Mouse (Mus musculus) MEL (cell line): ENCODE data around the gene Fkbp5. TPM values are rescaled to one million over a fixed set of nuclear protein-coding genes. Genes with fewer than 3 reads are reported as not detected.
A peak's percentile ranks its signal among the peaks of the same experiment; 100 is the strongest.

Source experiments
- DNase-seq: peaks from one replicate; pipeline ENCODE4 v3.0.0; 2011; ENCODE audit warnings: low read depth, low spot score
- H3K27ac ChIP-seq: 2 replicates; pipeline ENCODE4 v1.5.1; 2012; ENCODE audit warnings: low read depth, mild to moderate bottlenecking, control low read depth, low read length, moderate library complexity; ENCODE audit not compliant: control insufficient read depth
- H3K27me3 ChIP-seq, 2 experiments: fragments of 150-350 bp in 1 of 2; sonication (generic) in 1 of 2; 2 replicates each; pipeline ENCODE4 v1.6.1; 2012; ENCODE audit warnings: low read length in 2 of 2, mild to moderate bottlenecking in 2 of 2, improper control_type of control experiment in 1 of 2, moderate library complexity in 1 of 2; ENCODE audit not compliant: insufficient read depth in 2 of 2, control insufficient read depth in 1 of 2
- H3K36me3 ChIP-seq, 2 experiments: 2 replicates each; pipeline ENCODE4 v1.6.1; 2012 to 2014; ENCODE audit warnings: low read length in 2 of 2, improper control_type of control experiment in 1 of 2, inconsistent platforms in 1 of 2, mild to moderate bottlenecking in 1 of 2; ENCODE audit not compliant: insufficient read depth in 2 of 2, control insufficient read depth in 1 of 2
- H3K4me1 ChIP-seq, 2 experiments: fragments of 150-350 bp in 1 of 2; sonication (generic) in 1 of 2; 2 replicates each; pipeline ENCODE4 v1.6.1; 2012; ENCODE audit warnings: low read length in 2 of 2, improper control_type of control experiment in 1 of 2, mild to moderate bottlenecking in 1 of 2; ENCODE audit not compliant: insufficient read depth in 2 of 2, control insufficient read depth in 1 of 2
- H3K4me3 ChIP-seq, 2 experiments: fragments of 150-350 bp in 1 of 2; sonication (generic) in 1 of 2; 2 replicates each; pipeline ENCODE4 v1.5.1; 2012; ENCODE audit warnings: low read depth in 2 of 2, low read length in 2 of 2, mild to moderate bottlenecking in 2 of 2, moderate library complexity in 2 of 2, control low read depth in 1 of 2, improper control_type of control experiment in 1 of 2; ENCODE audit not compliant: control insufficient read depth in 1 of 2, insufficient read depth in 1 of 2
- H3K79me2 ChIP-seq: 2 replicates; pipeline ENCODE4 v1.6.1; 2012; ENCODE audit warnings: mild to moderate bottlenecking, low read length, moderate library complexity; ENCODE audit not compliant: control insufficient read depth, poor library complexity, insufficient read depth
- H3K9ac ChIP-seq: 2 replicates; pipeline ENCODE4 v1.6.1; 2012; ENCODE audit warnings: low read depth, mild to moderate bottlenecking, control low read depth, low read length, moderate library complexity; ENCODE audit not compliant: control insufficient read depth, poor library complexity, severe bottlenecking
- H3K9me3 ChIP-seq: fragments of 150-350 bp; sonication (generic); replicated peaks from 2 replicates; pipeline ENCODE4 v1.6.1; 2012; ENCODE audit warnings: mild to moderate bottlenecking, low read length, improper control_type of control experiment, moderate library complexity; ENCODE audit not compliant: insufficient read depth
- CHD1 ChIP-seq: IDR thresholded peaks from 2 replicates; pipeline ENCODE4 v1.6.1; 2012; ENCODE audit warnings: low read depth, mild to moderate bottlenecking, inconsistent platforms, low read length, improper control_type of control experiment
- CTCF ChIP-seq, 3 experiments: IDR thresholded peaks in 2 of 3; conservative IDR thresholded peaks in 1 of 3; 2 replicates each; pipeline ENCODE4 v1.5.1; 2011 to 2012; ENCODE audit warnings: low read length in 3 of 3, low read depth in 2 of 3, mild to moderate bottlenecking in 2 of 3, improper control_type of control experiment in 1 of 3, inconsistent platforms in 1 of 3, mixed read lengths in 1 of 3, moderate library complexity in 1 of 3; ENCODE audit not compliant: control insufficient read depth in 1 of 3, insufficient read depth in 1 of 3, poor library complexity in 1 of 3, severe bottlenecking in 1 of 3
- ELF1 ChIP-seq: IDR thresholded peaks from 2 replicates; pipeline ENCODE4 v1.6.1; 2014; ENCODE audit warnings: low read depth, mild to moderate bottlenecking, inconsistent platforms, low read length, improper control_type of control experiment, moderate library complexity
- EP300 ChIP-seq, 2 experiments: IDR thresholded peaks; 2 replicates each; pipeline ENCODE4 v1.6.1; 2011; ENCODE audit warnings: improper control_type of control experiment in 2 of 2, low read length in 2 of 2, low read depth in 1 of 2, mild to moderate bottlenecking in 1 of 2
- GABPA ChIP-seq: IDR thresholded peaks from 2 replicates; pipeline ENCODE4 v1.6.1; 2012; ENCODE audit warnings: low read depth, mild to moderate bottlenecking, inconsistent platforms, low read length, improper control_type of control experiment, moderate library complexity
- GATA1 ChIP-seq: IDR thresholded peaks from 2 replicates; pipeline ENCODE4 v1.6.1; 2011; ENCODE audit warnings: low read depth, low read length, improper control_type of control experiment
- JUND ChIP-seq: IDR thresholded peaks from 2 replicates; pipeline ENCODE4 v1.6.1; 2011; ENCODE audit warnings: low read depth, mild to moderate bottlenecking, improper control_type of control experiment, low read length
- MAFK ChIP-seq: IDR thresholded peaks from 2 replicates; pipeline ENCODE4 v1.6.1; 2011; ENCODE audit warnings: low read depth, mild to moderate bottlenecking, low read length, improper control_type of control experiment, borderline replicate concordance
- MEF2A ChIP-seq: IDR thresholded peaks from 2 replicates; pipeline ENCODE4 v1.6.1; 2014; ENCODE audit warnings: low read depth, mild to moderate bottlenecking, inconsistent platforms, low read length, improper control_type of control experiment; ENCODE audit not compliant: poor library complexity, insufficient replicate concordance, severe bottlenecking; ENCODE audit errors: extremely low read depth
- MYC ChIP-seq: IDR thresholded peaks from 2 replicates; pipeline ENCODE4 v1.6.1; 2011; ENCODE audit warnings: low read depth, mild to moderate bottlenecking, low read length, improper control_type of control experiment, moderate library complexity
- POLR2A ChIP-seq, 2 experiments: IDR thresholded peaks; 2 replicates each; pipeline ENCODE4 v1.6.1; 2011 to 2012; ENCODE audit warnings: low read length in 2 of 2, mild to moderate bottlenecking in 2 of 2, control low read depth in 1 of 2, improper control_type of control experiment in 1 of 2, low read depth in 1 of 2, moderate library complexity in 1 of 2; ENCODE audit not compliant: control insufficient read depth in 1 of 2, insufficient read depth in 1 of 2, poor library complexity in 1 of 2
- POLR2AphosphoS5 ChIP-seq: IDR thresholded peaks from 2 replicates; pipeline ENCODE4 v1.6.1; 2012; ENCODE audit warnings: low read depth, borderline replicate concordance, mild to moderate bottlenecking, inconsistent platforms, low read length, moderate library complexity, mixed read lengths
- RAD21 ChIP-seq: IDR thresholded peaks from 2 replicates; pipeline ENCODE4 v1.6.1; 2011; ENCODE audit warnings: mild to moderate bottlenecking, low read depth, low read length, improper control_type of control experiment
- RCOR1 ChIP-seq: IDR thresholded peaks from 2 replicates; pipeline ENCODE4 v1.6.1; 2012; ENCODE audit warnings: low read depth, mild to moderate bottlenecking, inconsistent platforms, low read length, improper control_type of control experiment
- SIN3A ChIP-seq: IDR thresholded peaks from 2 replicates; pipeline ENCODE4 v1.6.1; 2012; ENCODE audit warnings: low read length, improper control_type of control experiment, inconsistent platforms
- SMC3 ChIP-seq: IDR thresholded peaks from 2 replicates; pipeline ENCODE4 v1.6.1; 2011; ENCODE audit warnings: low read depth, low read length, improper control_type of control experiment
- TAL1 ChIP-seq: IDR thresholded peaks from 2 replicates; pipeline ENCODE4 v1.6.1; 2012; ENCODE audit warnings: mild to moderate bottlenecking, inconsistent platforms, low read length, moderate library complexity, mixed read lengths
- TBP ChIP-seq: IDR thresholded peaks from 2 replicates; pipeline ENCODE4 v1.8.0; 2011; ENCODE audit warnings: low read depth, low read length, improper control_type of control experiment
- TCF12 ChIP-seq: IDR thresholded peaks from 2 replicates; pipeline ENCODE4 v1.6.1; 2014; ENCODE audit warnings: low read depth, mild to moderate bottlenecking, inconsistent platforms, low read length, improper control_type of control experiment, moderate library complexity
- UBTF ChIP-seq: IDR thresholded peaks from 2 replicates; pipeline ENCODE4 v1.6.1; 2012; ENCODE audit warnings: low read depth, mild to moderate bottlenecking, inconsistent platforms, low read length, improper control_type of control experiment, moderate library complexity, borderline replicate concordance; ENCODE audit not compliant: insufficient read depth
- ZC3H11A ChIP-seq: IDR thresholded peaks from 2 replicates; pipeline ENCODE4 v1.6.1; 2012; ENCODE audit warnings: low read depth, mild to moderate bottlenecking, inconsistent platforms, low read length, improper control_type of control experiment
- ZNF384 ChIP-seq: IDR thresholded peaks from 2 replicates; pipeline ENCODE4 v1.6.1; 2012; ENCODE audit warnings: low read depth, mild to moderate bottlenecking, inconsistent platforms, low read length, improper control_type of control experiment
- polyA plus RNA-seq, 2 experiments: library from polyadenylated mRNA; stranded (reverse) in 1 of 2; unstranded in 1 of 2; fragments of >175 nt in 1 of 2; fragments of >200 nt in 1 of 2; gene quantifications; 2 replicates each; pipeline versions ENCODE4 v1.2.1 to v1.2.4; 2012; ENCODE audit warnings: low replicate concordance in 2 of 2, low read depth in 1 of 2; ENCODE audit not compliant: insufficient read length in 2 of 2, insufficient read depth in 1 of 2, missing spikeins in 1 of 2
- total RNA-seq: library from RNA; depleted of rRNA; stranded (reverse); fragments of 300-350 nt; gene quantifications from 2 replicates; pipeline ENCODE4 v1.2.3, GENCODE M21; 2012

Gene Fkbp5
- total and polyA plus RNA-seq, 3 experiments, result 16.6 to 184 (median 44.3) TPM

DNA sequence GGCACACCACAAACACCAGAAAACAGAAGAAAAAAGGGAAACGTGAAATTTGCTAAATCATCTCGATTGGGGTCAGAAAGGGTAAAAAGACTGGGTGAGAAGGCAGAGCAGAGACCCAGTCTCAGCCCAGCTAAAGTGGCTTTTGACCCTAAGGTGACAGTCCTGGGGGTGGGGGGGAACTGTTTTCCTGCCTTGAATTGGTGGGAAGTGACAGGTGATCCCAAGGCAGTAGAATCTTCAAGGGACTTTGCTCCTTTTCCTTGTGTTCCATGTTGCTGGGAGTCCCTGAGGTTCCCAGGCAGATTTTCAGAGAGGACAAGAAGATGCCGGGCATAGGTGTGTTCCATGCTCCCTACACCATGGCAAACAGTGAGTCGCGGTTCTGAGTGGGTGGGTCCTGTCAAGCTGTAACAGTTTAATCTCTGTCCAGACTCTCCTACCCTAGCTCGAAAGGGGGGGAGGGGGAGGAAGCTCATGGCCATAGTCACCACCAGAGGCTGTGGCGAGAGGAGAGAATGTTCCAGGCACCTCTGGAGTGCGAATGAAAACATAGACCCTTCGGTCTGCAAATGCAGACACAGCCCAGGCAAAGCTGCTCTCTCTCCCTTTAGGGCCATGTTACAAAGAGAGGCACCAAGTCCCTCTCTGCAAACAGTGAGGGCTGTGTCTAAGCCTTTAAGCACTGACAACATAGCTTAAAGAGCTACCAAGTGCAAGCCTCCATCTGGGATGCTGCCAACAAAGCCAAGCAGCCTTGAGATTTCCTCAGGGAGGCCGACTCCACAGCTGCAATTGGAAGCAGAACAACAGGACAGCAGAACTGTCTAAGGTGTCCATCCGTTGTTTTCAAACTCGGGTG is 10.1 kb upstream of the Fkbp5 start:
- Histone ChIP-seq H3K4me1 (peaks cover 8 to 21% of the 10 kb centered on the region in 2 experiments; a peak in 3 of 4 replicates), H3K4me3 (peak overlapping the region; percentile 26 to 34), H3K9me3 (no peaks in the 10 kb centered on the region), H3K9ac (peak overlapping the region; percentile 20), H3K27ac (no peak overlapping the region), H3K79me2 (peaks cover 5% of the 10 kb centered on the region; the same call in 1 of the 2 replicates), H3K36me3 (peaks cover 0 to 17% of the 10 kb centered on the region in 2 experiments; a peak in 2 of 4 replicates), H3K27me3 (no peaks in the 10 kb centered on the region)
- 0 out of 2 replicates have a peak, but pooled peaks have one; percentile 15 for TF ChIP-seq SIN3A
- peak in 1 of 2 experiments; percentile 12; a peak in 1 of 4 replicates for TF ChIP-seq EP300 (IDR thresholded peaks at IDR 0.05; ENCODE audit: low read depth in 1 of 2, low read length in 2 of 2)
- no peak for TF ChIP-seq UBTF
- TF ChIP-seq TAL1, result no peak
- 0 out of 2 replicates have a peak, but pooled peaks have one; percentile 40 for TF ChIP-seq MAFK
- TF ChIP-seq ZC3H11A, result no peak
- TF ChIP-seq CHD1, result no peak
- DNase-seq, result peak; percentile 38

- peak; percentile 67 for DNase-seq
- H3K4me1 ChIP-seq, result peaks cover 8 to 27% of the 10 kb centered on the region in 2 experiments; a peak in 3 of 4 replicates
- H3K27ac ChIP-seq, result peak overlapping the region; percentile 93
- no peaks in the 10 kb centered on the region for H3K9me3 ChIP-seq
- TF ChIP-seq CTCF (IDR thresholded peaks at IDR 0.05 in 2 of 3, conservative IDR thresholded peaks at IDR 0.05 in 1 of 3; ENCODE audit: control insufficient read depth in 1 of 3, insufficient read depth in 1 of 3, low read depth in 2 of 3, low read length in 3 of 3, poor library complexity in 1 of 3, severe bottlenecking in 1 of 3) (no peak; a peak in 1 of 6 replicates), MEF2A (no peak), POLR2A (IDR thresholded peaks at IDR 0.05; ENCODE audit: control insufficient read depth in 1 of 2, insufficient read depth in 1 of 2, low read depth in 1 of 2, low read length in 2 of 2, poor library complexity in 1 of 2) (peak in 1 of 2 experiments; percentile 29; a peak in 1 of 4 replicates), GABPA (no peak), MAFK (no peak), JUND (no peak), MYC (peak; percentile 61; the same call in 1 of the 2 replicates), SIN3A (no peak), RCOR1 (no peak), GATA1 (no peak), SMC3 (no peak), RAD21 (no peak), POLR2AphosphoS5 (no peak), TBP (peak; percentile 60; the same call in 1 of the 2 replicates), TCF12 (no peak), ZC3H11A (no peak), ZNF384 (peak; percentile 40; the same call in 1 of the 2 replicates), ELF1 (0 out of 2 replicates have a peak, but pooled peaks have one; percentile 14)
- no peak overlapping the region for H3K9ac ChIP-seq
- H3K4me3 ChIP-seq, result no peak overlapping the region
- H3K79me2 ChIP-seq, result peaks cover 5% of the 10 kb centered on the region; the same call in 1 of the 2 replicates
- H3K36me3 ChIP-seq, result peaks cover 0 to 23% of the 10 kb centered on the region in 2 experiments; a peak in 2 of 4 replicates
- no peaks in the 10 kb centered on the region for H3K27me3 ChIP-seq
Observed at GRCm38 (mm10) chr17:28524831-28525430, 7.6 kb upstream of the Fkbp5 start.
